Mouse (Mus musculus): Measurements from ENCODE around the gene Pkdcc.

DNA sequence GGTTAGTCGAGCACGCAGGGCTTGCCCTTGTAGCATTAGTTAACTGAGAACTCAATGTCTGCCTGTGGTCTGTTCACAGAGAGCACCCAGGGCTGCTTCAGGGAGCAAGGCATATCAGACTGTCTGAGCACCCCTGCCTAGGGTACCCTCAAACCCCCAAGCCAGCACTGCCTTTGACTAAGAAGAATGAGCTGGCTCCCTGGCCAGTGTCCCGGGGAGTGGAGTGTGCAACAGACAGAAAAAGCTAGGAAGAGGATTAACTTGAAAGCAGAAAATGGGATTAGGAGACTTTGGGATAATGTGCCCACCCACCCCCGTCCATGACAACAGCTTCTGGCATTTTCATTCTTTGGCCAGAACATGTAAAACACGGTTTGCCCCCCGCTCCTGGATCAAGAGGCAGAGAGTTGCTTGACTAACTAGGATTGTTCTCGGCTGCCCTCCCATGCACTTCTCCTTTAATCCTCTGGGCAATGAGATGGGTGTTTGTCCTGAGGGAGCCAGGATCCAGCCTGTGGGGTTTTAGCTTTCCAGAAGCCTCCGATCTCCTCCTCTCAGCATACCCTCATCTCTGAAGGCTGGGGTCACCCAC, 11.4 kb downstream of the Pkdcc start:
- no peak for TF ChIP-seq TAL1 (IDR thresholded peaks at IDR 0.05; ENCODE audit: low read length)
- TF ChIP-seq GATA1 (IDR thresholded peaks at IDR 0.05; ENCODE audit: low read length), result no peak

Data from erythroblast, embryonic 14.5 days (primary cell).